Mouse (Mus musculus): Measurements from ENCODE around the gene Aass.

GRCm38 (mm10) chr6:23126706-23127105, 6.1 kb downstream of the Aass start:
- TF ChIP-seq CTCF (IDR thresholded peaks at IDR 0.05; ENCODE audit: extremely low read depth, insufficient read depth, low read length) (no peak), POLR2A (IDR thresholded peaks at IDR 0.05; ENCODE audit: extremely low read depth, insufficient read depth, low read length) (no peak)

Measured in cortical plate, adult 2 months (tissue).